Mouse (Mus musculus) lung, postnatal 0 days (tissue): ENCODE results near the gene Jade2. TPM values are rescaled to one million over a fixed set of nuclear protein-coding genes. Genes with fewer than 3 reads are reported as not detected.

Experiments
- ATAC-seq: fragments of 200-750 bp; cut with Nextera tagmentation; 2 replicates; pipeline ENCODE4 v1.8.0; 2017; ENCODE audit warnings: moderate library complexity
- DNase-seq: peaks from one replicate; pipeline ENCODE4 v3.0.0-alpha.2; 2016; ENCODE audit warnings: low spot score
- H3K27ac ChIP-seq: fragments of 300-500 bp; sonication (generic); 2 replicates; pipeline ENCODE4 v1.5.1; 2014; ENCODE audit warnings: antibody characterized with exemption, mild to moderate bottlenecking, low read length, mixed read lengths
- H3K27me3 ChIP-seq: fragments of 300-500 bp; sonication (generic); replicated peaks from 2 replicates; pipeline ENCODE4 v1.6.1; 2014; ENCODE audit warnings: low read length, mixed read lengths; ENCODE audit not compliant: insufficient read depth
- H3K36me3 ChIP-seq: fragments of 300-500 bp; sonication (generic); 2 replicates; pipeline ENCODE4 v1.6.1; 2014; ENCODE audit warnings: low read length, mixed read lengths; ENCODE audit not compliant: insufficient read depth
- H3K4me1 ChIP-seq: fragments of 300-500 bp; sonication (generic); 2 replicates; pipeline ENCODE4 v1.6.1; 2014; ENCODE audit warnings: antibody characterized with exemption, low read depth, low read length, mixed read lengths; ENCODE audit not compliant: insufficient read depth
- H3K4me2 ChIP-seq: fragments of 300-500 bp; sonication (generic); replicated peaks from 2 replicates; pipeline ENCODE4 v1.6.1; 2014; ENCODE audit warnings: low read depth, mild to moderate bottlenecking, low read length, moderate library complexity, mixed read lengths
- H3K4me3 ChIP-seq: fragments of 300-500 bp; sonication (generic); 2 replicates; pipeline ENCODE4 v1.5.1; 2014; ENCODE audit warnings: low read depth, low read length
- H3K9ac ChIP-seq: fragments of 300-500 bp; sonication (generic); replicated peaks from 2 replicates; pipeline ENCODE4 v1.6.1; 2014; ENCODE audit warnings: low read depth, mild to moderate bottlenecking
- H3K9me3 ChIP-seq: fragments of 300-500 bp; sonication (generic); 2 replicates; pipeline ENCODE4 v1.6.1; 2016; ENCODE audit warnings: low read length, mixed read lengths
- CTCF ChIP-seq: IDR thresholded peaks from 2 replicates; pipeline ENCODE4 v1.5.1; 2016; ENCODE audit warnings: antibody characterized with exemption, mild to moderate bottlenecking
- EP300 ChIP-seq: IDR thresholded peaks from 2 replicates; pipeline ENCODE4 v1.6.1; 2016; ENCODE audit warnings: antibody characterized with exemption, mild to moderate bottlenecking, control low read depth
- WGBS: fragments of 180-500 bp; shearing (Covaris S2); extraction: QIAGEN DNeasy Blood & Tissue Kit; methylation state at CpG from one replicate; pipeline ENCODE4 v1.1.7; 2014; 5-methylcytosine and 5-hydroxymethylcytosine counted together
- polyA plus RNA-seq: library from polyadenylated mRNA; unstranded; fragments of >200 nt; fragmentation: Nextera tagmentation; extraction: Ambion mirVana; gene quantifications from 2 replicates; pipeline ENCODE4 v1.2.1, GENCODE M21; 2015

The Jade2 gene
- polyA plus RNA-seq, 1 experiment from 2014 or later = 3.9 TPM

DNA sequence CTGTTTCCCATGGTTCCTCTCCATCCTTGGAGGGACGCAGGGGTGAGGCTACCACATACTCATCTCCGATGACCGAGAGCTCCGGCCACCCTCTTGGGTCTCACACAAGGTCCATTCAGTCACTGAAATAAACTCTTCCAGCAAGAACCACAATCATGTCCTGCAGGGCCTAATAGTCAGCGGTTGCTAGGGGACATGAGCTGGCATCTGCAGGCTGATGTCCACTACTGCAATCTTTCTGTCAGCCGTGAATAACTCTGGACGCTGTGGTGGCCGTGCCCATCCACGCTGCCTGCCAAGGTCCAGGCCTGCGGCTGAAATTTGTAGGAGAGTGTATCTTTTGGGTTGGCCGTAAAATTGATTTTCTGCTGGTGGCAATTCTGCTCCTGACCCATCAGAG, 34.2 kb downstream of the Jade2 start:
- H3K4me1 ChIP-seq = no peaks in the 10 kb centered on the region
- peaks cover 26% of the 10 kb centered on the region; the same call in 1 of the 2 replicates for H3K36me3 ChIP-seq
- DNase-seq (no peak), ATAC-seq (no peak)
- H3K9me3 ChIP-seq = no peaks in the 10 kb centered on the region
- H3K27me3 ChIP-seq = no peaks in the 10 kb centered on the region
- 92% methylated on average over 11 of the region's 11 CpGs for WGBS
- H3K9ac ChIP-seq = no peak overlapping the region
- H3K27ac ChIP-seq = no peak overlapping the region
- no peak overlapping the region for H3K4me3 ChIP-seq
- H3K4me2 ChIP-seq = no peak overlapping the region
- TF ChIP-seq CTCF = no peak
- TF ChIP-seq EP300 = no peak

DNA sequence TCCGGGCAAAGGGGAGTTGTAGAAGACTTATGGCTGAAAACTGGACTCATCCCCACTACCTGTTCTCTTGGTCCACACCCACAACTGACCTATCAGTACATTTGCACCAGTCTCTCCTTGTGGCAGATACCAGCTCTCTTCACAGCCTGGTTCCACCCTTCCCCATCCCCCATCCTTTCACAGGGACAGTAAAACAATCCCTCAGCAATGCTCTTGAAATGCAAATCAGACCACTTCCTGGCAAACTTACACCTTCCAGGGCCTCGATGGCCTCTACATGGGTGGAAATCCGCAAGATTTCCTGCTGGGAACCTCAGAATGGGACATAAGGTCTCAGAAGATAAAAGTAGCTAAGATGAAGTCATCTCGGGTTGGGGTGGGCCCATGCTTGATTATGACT, 34.7 kb downstream of the Jade2 start:
- Histone ChIP-seq H3K27me3 (no peaks in the 10 kb centered on the region), H3K36me3 (peaks cover 20% of the 10 kb centered on the region; the same call in 1 of the 2 replicates), H3K27ac (no peak overlapping the region), H3K9me3 (no peaks in the 10 kb centered on the region), H3K9ac (no peak overlapping the region), H3K4me3 (no peak overlapping the region), H3K4me1 (0 out of 2 replicates have a peak, but pooled peaks cover 3% of the 10 kb centered on the region), H3K4me2 (no peak overlapping the region)
- DNase-seq (no peak), ATAC-seq (no peak)
- WGBS = 36% methylated on average over 4 of the region's 4 CpGs
- TF ChIP-seq EP300 = 0 out of 2 replicates have a peak, but pooled peaks have one; percentile 13
- no peak for TF ChIP-seq CTCF

DNA sequence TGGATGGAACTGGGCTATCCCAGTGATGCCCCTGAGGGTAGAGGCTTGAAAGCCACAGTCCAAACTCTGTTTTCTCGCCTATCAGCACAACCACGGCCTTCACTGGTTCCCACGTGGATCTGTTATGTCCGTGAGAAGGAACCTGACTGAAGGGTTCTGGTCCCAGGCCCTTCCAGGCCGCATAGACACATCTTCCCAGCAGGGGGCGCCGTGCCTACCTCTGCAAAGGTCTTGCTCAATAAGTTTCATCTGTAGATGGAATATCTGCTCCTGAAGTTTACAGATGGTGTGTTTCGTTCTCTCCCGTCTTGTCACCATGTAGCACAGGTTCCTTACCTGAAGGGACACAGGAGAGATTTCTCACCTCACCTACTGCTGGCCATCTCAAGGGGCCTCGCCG, 36.6 kb downstream of the Jade2 start:
- WGBS = 22% methylated on average over 11 of the region's 11 CpGs
- DNase-seq = peak; percentile 81
- no peaks in the 10 kb centered on the region for H3K27me3 ChIP-seq
- no peak overlapping the region for H3K4me3 ChIP-seq
- no peak overlapping the region for H3K4me2 ChIP-seq
- H3K36me3 ChIP-seq = peaks cover 20% of the 10 kb centered on the region
- 0 out of 2 replicates have a peak, but pooled peaks cover 3% of the 10 kb centered on the region for H3K4me1 ChIP-seq
- no peak overlapping the region for H3K27ac ChIP-seq
- H3K9me3 ChIP-seq = no peaks in the 10 kb centered on the region
- no peak; the same call in 1 of the 2 replicates for ATAC-seq
- no peak overlapping the region for H3K9ac ChIP-seq
- peak; percentile 93 for TF ChIP-seq CTCF
- TF ChIP-seq EP300 = no peak

GRCm38 (mm10) chr11:51819964-51820363, 37.5 kb downstream of the Jade2 start:
- H3K4me1 ChIP-seq = 0 out of 2 replicates have a peak, but pooled peaks cover 3% of the 10 kb centered on the region
- H3K9ac ChIP-seq = no peak overlapping the region
- no peaks in the 10 kb centered on the region for H3K27me3 ChIP-seq
- H3K4me3 ChIP-seq = no peak overlapping the region
- 68% methylated on average over 3 of the region's 3 CpGs for WGBS
- no peak for TF ChIP-seq EP300
- peak; percentile 70 for TF ChIP-seq CTCF
- no peak overlapping the region for H3K4me2 ChIP-seq
- DNase-seq = no peak
- ATAC-seq = no peak
- H3K36me3 ChIP-seq = peaks cover 29% of the 10 kb centered on the region
- H3K27ac ChIP-seq = no peak overlapping the region
- H3K9me3 ChIP-seq = no peaks in the 10 kb centered on the region

DNA sequence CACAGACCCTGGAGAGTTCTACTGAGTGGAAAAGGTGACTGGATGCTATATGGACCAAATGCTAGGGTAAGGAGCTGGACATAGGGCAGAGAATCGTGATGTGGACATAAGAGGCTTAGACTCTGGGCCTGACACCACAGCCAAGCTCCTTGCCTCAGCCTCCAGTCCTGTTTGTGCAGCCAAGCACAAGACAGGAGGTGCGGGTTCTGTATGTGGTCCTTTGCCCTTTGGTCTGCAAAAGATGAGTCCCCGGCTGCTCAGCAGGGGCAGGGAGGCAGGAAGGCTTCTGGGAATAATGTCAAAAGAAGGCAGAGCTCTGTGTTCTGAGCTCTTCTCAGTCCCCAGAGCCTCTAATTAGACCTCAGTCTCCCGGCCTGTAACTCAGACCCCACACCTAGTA, 38.6 kb downstream of the Jade2 start:
- Histone ChIP-seq H3K4me1 (0 out of 2 replicates have a peak, but pooled peaks cover 3% of the 10 kb centered on the region), H3K9me3 (no peaks in the 10 kb centered on the region), H3K36me3 (peaks cover 36% of the 10 kb centered on the region), H3K4me2 (no peak overlapping the region), H3K9ac (no peak overlapping the region), H3K4me3 (no peak overlapping the region), H3K27ac (no peak overlapping the region), H3K27me3 (no peaks in the 10 kb centered on the region)
- ATAC-seq (no peak), DNase-seq (no peak)
- 95% methylated on average over 4 of the region's 4 CpGs for WGBS
- TF ChIP-seq CTCF (no peak), EP300 (no peak)

DNA sequence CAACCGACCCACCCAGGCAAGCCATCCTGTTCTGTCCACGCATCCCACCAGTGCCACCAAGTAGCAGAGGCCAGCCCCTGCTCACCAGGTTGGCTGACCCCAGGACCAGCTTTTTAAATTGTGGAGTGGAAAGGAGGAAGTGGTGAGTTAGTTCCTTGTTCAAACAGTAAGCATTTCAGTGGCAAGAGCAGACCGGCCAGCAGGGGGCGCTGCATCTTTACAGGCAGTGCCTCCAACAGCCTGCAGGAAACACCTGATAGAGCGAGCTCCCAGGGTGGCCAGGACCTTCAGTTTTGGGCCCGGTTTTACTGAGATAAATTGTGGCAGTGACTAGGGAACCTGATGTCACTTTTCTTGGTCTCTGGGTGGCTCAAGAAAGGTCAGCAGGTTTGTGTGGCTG, 39.7 kb downstream of the Jade2 start:
- ATAC-seq = peak; percentile 71
- Histone ChIP-seq H3K9me3 (no peaks in the 10 kb centered on the region), H3K36me3 (peaks cover 39% of the 10 kb centered on the region), H3K27me3 (no peaks in the 10 kb centered on the region), H3K4me1 (0 out of 2 replicates have a peak, but pooled peaks cover 3% of the 10 kb centered on the region), H3K4me2 (no peak overlapping the region), H3K27ac (no peak overlapping the region), H3K9ac (no peak overlapping the region), H3K4me3 (no peak overlapping the region)
- peak; percentile 92 for DNase-seq
- 29% methylated on average over 6 of the region's 6 CpGs for WGBS
- TF ChIP-seq CTCF = peak; percentile 97
- TF ChIP-seq EP300 = peak; percentile 42
